Mouse (Mus musculus) layer of hippocampus, postnatal 36 days (tissue): Measurements from ENCODE around the gene P4hb. TPM values are rescaled to one million over a fixed set of nuclear protein-coding genes. Genes with fewer than 3 reads are reported as not detected.
"Not testable (repeated sequence)": the region's sequence is repeated elsewhere in the genome, so short reads cannot be mapped to it uniquely, and the experiment has no call there.

Experiments used
- DNase-seq, 2 experiments: peaks; one replicate each; pipeline ENCODE4 v3.0.0; 2022
- total RNA-seq, 2 experiments: library from RNA; stranded (reverse); gene quantifications; 2 replicates each; pipeline ENCODE4 v1.2.3; 2021

The P4hb gene
- total RNA-seq, 2 experiments from 2014 or later: 118 to 122 TPM

- peak; percentile 90 to 93 for DNase-seq
These were observed 25.4 kb upstream of the P4hb start, which contains the start of the genes Alyref and Anapc11 for GRCm38 (mm10) chr11:120598283-120598989. Gene Alyref (minus strand): TSS chr11:120598365. Gene Anapc11 (plus strand): TSS chr11:120598421.

- no peak for DNase-seq
These were observed 24.5 kb upstream of the P4hb start for GRCm38 (mm10) chr11:120597240-120598235.

- DNase-seq: no peak
These were observed 15.5 kb upstream of the P4hb start for GRCm38 (mm10) chr11:120588531-120588930.

GRCm38 (mm10) chr11:120583937-120584336, 10.9 kb upstream of the P4hb start:
- DNase-seq: no peak

GRCm38 (mm10) chr11:120582982-120583293, 9.9 kb upstream of the P4hb start:
- not testable (repeated sequence) for DNase-seq

- DNase-seq: no peak
These were observed 9.4 kb upstream of the P4hb start for GRCm38 (mm10) chr11:120582268-120582981.

GRCm38 (mm10) chr11:120581490-120582267, 8.6 kb upstream of the P4hb start, which contains the start of gene Arhgdia:
Gene Arhgdia (minus strand): TSS chr11:120581624.
- peak; percentile 90 for DNase-seq

- peak; percentile 26 to 37 for DNase-seq
These were observed 7.8 kb upstream of the P4hb start for GRCm38 (mm10) chr11:120580871-120581331.

- no peak for DNase-seq
These were observed 7.1 kb upstream of the P4hb start for GRCm38 (mm10) chr11:120580190-120580589.

GRCm38 (mm10) chr11:120579316-120580107, 6.5 kb upstream of the P4hb start:
- peak; percentile 67 to 69 for DNase-seq

GRCm38 (mm10) chr11:120578694-120579243, 5.7 kb upstream of the P4hb start:
- no peak for DNase-seq

- DNase-seq: no peak
These were observed 5.1 kb upstream of the P4hb start for GRCm38 (mm10) chr11:120578024-120578693.

GRCm38 (mm10) chr11:120577211-120578023, 4.4 kb upstream of the P4hb start:
- DNase-seq: no peak

- no peak for DNase-seq
These were observed 3.4 kb upstream of the P4hb start for GRCm38 (mm10) chr11:120576365-120576981.

- no peak for DNase-seq
These were observed 2.9 kb upstream of the P4hb start for GRCm38 (mm10) chr11:120575940-120576339.

GRCm38 (mm10) chr11:120575046-120575445, 2.0 kb upstream of the P4hb start:
- no peak for DNase-seq

- no peak for DNase-seq
These were observed 1.2 kb upstream of the P4hb start for GRCm38 (mm10) chr11:120574278-120574600.

GRCm38 (mm10) chr11:120573585-120574277, 678 bp upstream of the P4hb start:
- DNase-seq: no peak
